ENCODE assay signal across 9 mouse cellular contexts in genomic region chr3:94657852-94658739, GRCm38 (mm10). TPM values are rescaled to one million over a fixed set of nuclear protein-coding genes. Genes with fewer than 3 reads are reported as not detected.
A peak's percentile ranks its signal among the peaks of the same experiment; 100 is the strongest.
DNase-seq lines count a peak whose midpoint lies in the region; ATAC-seq lines count a peak whose summit lies in the region.
"Not testable (repeated sequence)": the region's sequence is repeated elsewhere in the genome, so short reads cannot be mapped to it uniquely, and the experiment has no call there.
"Had no signal": no experiment of that assay in that cellular context is flagged by ENCODE, and none has a peak within 500 bp of the region (broad histone marks: within the 10 kb centered on the region; RNA-seq: fewer than 3 reads in every experiment).

No protein-coding gene starts in this region.

- peak; percentile 4 for DNase-seq in A20 (ENCODE audit: low read depth, low spot score)
- DNase-seq in midbrain, embryonic 11.5 days (ENCODE audit: low spot score, missing footprints) = peak; percentile 89
- peak; percentile 27 for DNase-seq in retina, postnatal 1 day

- not testable (repeated sequence) for H3K4me1 ChIP-seq in brown adipose tissue, adult 24 weeks (ENCODE audit: control insufficient read depth, insufficient read depth, insufficient read length, low read length); heart, embryonic 14.5 days (ENCODE audit: control insufficient read depth in 2 of 2, insufficient read depth in 2 of 2, low read length in 2 of 2); intestine, embryonic 16.5 days (ENCODE audit: control insufficient read depth, insufficient read depth, low read length); midbrain, embryonic 11.5 days (ENCODE audit: control insufficient read depth, insufficient read depth, low read length)
- H3K4me1 ChIP-seq in liver, embryonic 12.5 days = peaks cover 31% of the 10 kb centered on the region

- H3K4me3 ChIP-seq in brown adipose tissue, adult 24 weeks (ENCODE audit: insufficient read depth, low read depth, low read length) = peak overlapping the region; percentile 48
- H3K4me3 ChIP-seq in heart, embryonic 14.5 days (ENCODE audit: control insufficient read depth in 1 of 2, insufficient read depth in 1 of 2, low read depth in 1 of 2, low read length in 2 of 2) = peak overlapping the region; percentile 44 to 48
- peak overlapping the region; percentile 48 for H3K4me3 ChIP-seq in intestine, embryonic 16.5 days (ENCODE audit: low read length)
- peak overlapping the region; percentile 61 for H3K4me3 ChIP-seq in liver, embryonic 12.5 days
- peak overlapping the region; percentile 32 for H3K4me3 ChIP-seq in midbrain, embryonic 11.5 days (ENCODE audit: low read depth, low read length)

- H3K27ac ChIP-seq in brown adipose tissue, adult 24 weeks (replicated peaks; ENCODE audit: low read depth, low read length); heart, embryonic 14.5 days (replicated peaks in 1 of 2; ENCODE audit: control insufficient read depth in 1 of 2, insufficient read depth in 1 of 2, low read depth in 2 of 2, low read length in 2 of 2); intestine, embryonic 16.5 days (ENCODE audit: low read length); liver, embryonic 12.5 days; midbrain, embryonic 11.5 days (ENCODE audit: low read depth, low read length): not testable (repeated sequence)

- peak; percentile 50 for ATAC-seq in erythroblast, adult 5-6 weeks (replicated peaks; ENCODE audit: low FRiP score, poor library complexity, severe bottlenecking)
- peak; percentile 31 for ATAC-seq in heart, embryonic 14.5 days (ENCODE audit: insufficient number of reproducible peaks, insufficient read depth, low FRiP score, low read depth)
- peak; percentile 39 for ATAC-seq in intestine, embryonic 16.5 days
- ATAC-seq in liver, embryonic 12.5 days = peak; percentile 45
- ATAC-seq in midbrain, embryonic 11.5 days (ENCODE audit: low FRiP score) = peak; percentile 74

- not testable (repeated sequence) for H3K36me3 ChIP-seq in heart, embryonic 14.5 days (ENCODE audit: control insufficient read depth, insufficient read depth, low read length); intestine, embryonic 16.5 days (ENCODE audit: control insufficient read depth, insufficient read depth, low read length); liver, embryonic 12.5 days; midbrain, embryonic 11.5 days (ENCODE audit: control insufficient read depth, insufficient read depth, low read length)

- peak overlapping the region; percentile 72 for H3K4me2 ChIP-seq in heart, embryonic 14.5 days (ENCODE audit: low read length)
- H3K4me2 ChIP-seq in intestine, embryonic 16.5 days (ENCODE audit: low read depth, low read length) = peak overlapping the region; percentile 60
- H3K4me2 ChIP-seq in liver, embryonic 12.5 days = peak overlapping the region; percentile 88
- peak overlapping the region; percentile 52 for H3K4me2 ChIP-seq in midbrain, embryonic 11.5 days

- H3K9me3 ChIP-seq in heart, embryonic 14.5 days (ENCODE audit: control insufficient read depth, low read length); intestine, embryonic 16.5 days (ENCODE audit: control insufficient read depth, low read length); liver, embryonic 12.5 days (replicated peaks); midbrain, embryonic 11.5 days (ENCODE audit: control insufficient read depth, low read length): not testable (repeated sequence)

- 3% methylated on average over 22 of the region's 47 CpGs for WGBS in heart, embryonic 14.5 days
- 4% methylated on average over 22 of the region's 47 CpGs for WGBS in intestine, embryonic 16.5 days
- 4% methylated on average over 26 of the region's 47 CpGs for WGBS in liver, embryonic 12.5 days (ENCODE audit: insufficient replicate concordance)
- 3% methylated on average over 22 of the region's 47 CpGs for WGBS in midbrain, embryonic 11.5 days

- H3K9ac ChIP-seq in heart, embryonic 14.5 days (ENCODE audit: low read length) = peak overlapping the region; percentile 67
- H3K9ac ChIP-seq in intestine, embryonic 16.5 days (ENCODE audit: low read depth, low read length) = peak overlapping the region; percentile 70
- peak overlapping the region; percentile 70 for H3K9ac ChIP-seq in liver, embryonic 12.5 days
- not testable (repeated sequence) for H3K9ac ChIP-seq in midbrain, embryonic 11.5 days (ENCODE audit: low read length)

- not testable (repeated sequence) for H3K27me3 ChIP-seq in heart, embryonic 14.5 days (ENCODE audit: control insufficient read depth, insufficient read depth, low read length); intestine, embryonic 16.5 days (replicated peaks; ENCODE audit: control insufficient read depth, insufficient read depth, low read length); midbrain, embryonic 11.5 days (ENCODE audit: control insufficient read depth, insufficient read depth, low read length)
- H3K27me3 ChIP-seq in liver, embryonic 12.5 days (replicated peaks) = peaks cover 10% of the 10 kb centered on the region; the same call in 1 of the 2 replicates

RNA-seq across cellular contexts. Expression of gene Tuft1, which starts 0.6 kb away (rescaled TPM):
- polyA plus RNA-seq in brown adipose tissue, adult 24 weeks (2012; ENCODE audit: insufficient read depth, insufficient read length, missing spikeins) = 0.42 and 0.79 TPM in 2 replicates
- 0.77 and 2.5 TPM in 2 replicates for total RNA-seq in erythroblast, adult 5-6 weeks (2015; ENCODE audit: low replicate concordance)
- 4.5 and 10.5 TPM in 2 replicates for total RNA-seq in erythroblast, adult 5-6 weeks (2017; ENCODE audit: low replicate concordance)
- 7.1 and 7.2 TPM in 2 replicates for polyA plus RNA-seq in heart, embryonic 14.5 days (2014; fragmentation: Nextera tagmentation; extraction: Ambion mirVana)
- 11.6 and 12.5 TPM in 2 replicates for polyA plus RNA-seq in intestine, embryonic 16.5 days (2015; fragmentation: Nextera tagmentation; extraction: Ambion mirVana)
- polyA plus RNA-seq in liver, embryonic 12.5 days (2016; fragmentation: Nextera tagmentation; extraction: Ambion mirVana) = 5.4 and 7.5 TPM in 2 replicates
- polyA plus RNA-seq in midbrain, embryonic 11.5 days (2014; fragmentation: Nextera tagmentation; extraction: Ambion mirVana) = 4.2 and 4.5 TPM in 2 replicates

RNA-seq across cellular contexts. Expression of gene Gm10972, which starts 15.2 kb away (rescaled TPM):
- polyA plus RNA-seq in brown adipose tissue, adult 24 weeks (2012; ENCODE audit: insufficient read depth, insufficient read length, missing spikeins) = not detected in 2 replicates
- total RNA-seq in erythroblast, adult 5-6 weeks (2015; ENCODE audit: low replicate concordance) = not detected in 2 replicates
- not detected in 2 replicates for total RNA-seq in erythroblast, adult 5-6 weeks (2017; ENCODE audit: low replicate concordance)
- polyA plus RNA-seq in heart, embryonic 14.5 days (2014; fragmentation: Nextera tagmentation; extraction: Ambion mirVana) = not detected in 2 replicates
- polyA plus RNA-seq in intestine, embryonic 16.5 days (2015; fragmentation: Nextera tagmentation; extraction: Ambion mirVana) = not detected in 2 replicates
- not detected in 2 replicates for polyA plus RNA-seq in liver, embryonic 12.5 days (2016; fragmentation: Nextera tagmentation; extraction: Ambion mirVana)
- not detected in 2 replicates for polyA plus RNA-seq in midbrain, embryonic 11.5 days (2014; fragmentation: Nextera tagmentation; extraction: Ambion mirVana)
- total RNA-seq: heart, postnatal 25 days had no signal

RNA-seq across cellular contexts. Expression of gene Selenbp2, which starts 35.3 kb away (rescaled TPM):
- polyA plus RNA-seq in brown adipose tissue, adult 24 weeks (2012; ENCODE audit: insufficient read depth, insufficient read length, missing spikeins) = not detected in 2 replicates
- total RNA-seq in erythroblast, adult 5-6 weeks (2015; ENCODE audit: low replicate concordance) = not detected in 2 replicates
- 0.43 and 4.3 TPM in 2 replicates for total RNA-seq in erythroblast, adult 5-6 weeks (2017; ENCODE audit: low replicate concordance)
- 2.2 and 3.1 TPM in 2 replicates for polyA plus RNA-seq in heart, embryonic 14.5 days (2014; fragmentation: Nextera tagmentation; extraction: Ambion mirVana)
- polyA plus RNA-seq in intestine, embryonic 16.5 days (2015; fragmentation: Nextera tagmentation; extraction: Ambion mirVana) = 7.0 and 7.1 TPM in 2 replicates
- 3.0 and 3.3 TPM in 2 replicates for polyA plus RNA-seq in liver, embryonic 12.5 days (2016; fragmentation: Nextera tagmentation; extraction: Ambion mirVana)
- not detected in 2 replicates for polyA plus RNA-seq in midbrain, embryonic 11.5 days (2014; fragmentation: Nextera tagmentation; extraction: Ambion mirVana)

Comparison
In these comparisons a context has a peak if more than half of its experiments do, and no peak if none do; other contexts are left out.
1. DNase-seq: peak in every context shown above with its lines; median percentile 89 in midbrain, embryonic 11.5 days; 27 in retina, postnatal 1 day; 4 in A20.